Mouse (Mus musculus) intestine, embryonic 15.5 days (tissue): ENCODE results near the gene Nkiras1. TPM values are rescaled to one million over a fixed set of nuclear protein-coding genes. Genes with fewer than 3 reads are reported as not detected.
"Not testable (repeated sequence)": the region's sequence is repeated elsewhere in the genome, so short reads cannot be mapped to it uniquely, and the experiment has no call there.

Experiments
- ATAC-seq: fragments of 200-750 bp; cut with Nextera tagmentation; 2 replicates; pipeline ENCODE4 v1.8.0; 2017; ENCODE audit warnings: moderate TSS enrichment, moderate library complexity
- H3K27ac ChIP-seq: fragments of 300-500 bp; sonication (generic); 2 replicates; pipeline ENCODE4 v1.5.1; 2015; ENCODE audit warnings: mild to moderate bottlenecking, inconsistent platforms
- H3K27me3 ChIP-seq: fragments of 300-500 bp; sonication (generic); replicated peaks from 2 replicates; pipeline ENCODE4 v1.6.1; 2015; ENCODE audit warnings: inconsistent platforms
- H3K36me3 ChIP-seq: fragments of 300-500 bp; sonication (generic); 2 replicates; pipeline ENCODE4 v1.6.1; 2015; ENCODE audit warnings: inconsistent platforms
- H3K4me1 ChIP-seq: fragments of 300-500 bp; sonication (generic); replicated peaks from 2 replicates; pipeline ENCODE4 v1.6.1; 2015; ENCODE audit warnings: inconsistent platforms
- H3K4me2 ChIP-seq: fragments of 300-500 bp; sonication (generic); replicated peaks from 2 replicates; pipeline ENCODE4 v1.6.1; 2015; ENCODE audit warnings: mild to moderate bottlenecking, inconsistent platforms
- H3K4me3 ChIP-seq: fragments of 300-500 bp; sonication (generic); replicated peaks from 2 replicates; pipeline ENCODE4 v1.5.1; 2015; ENCODE audit warnings: inconsistent platforms
- H3K9ac ChIP-seq: fragments of 300-500 bp; sonication (generic); 2 replicates; pipeline ENCODE4 v1.6.1; 2015; ENCODE audit warnings: inconsistent platforms
- H3K9me3 ChIP-seq: fragments of 300-500 bp; sonication (generic); 2 replicates; pipeline ENCODE4 v1.6.1; 2016; ENCODE audit warnings: inconsistent platforms
- WGBS: fragments of 180-500 bp; shearing (Covaris S2); methylation state at CpG from one replicate; pipeline ENCODE4 v1.1.7; 2015; 5-methylcytosine and 5-hydroxymethylcytosine counted together
- polyA plus RNA-seq: library from polyadenylated mRNA; unstranded; fragments of >200 nt; fragmentation: Nextera tagmentation; extraction: Ambion mirVana; gene quantifications from 2 replicates; pipeline ENCODE4 v1.2.1, GENCODE M21; 2015

Gene Nkiras1
- polyA plus RNA-seq: 16.8 and 17.1 TPM in 2 replicates

DNA sequence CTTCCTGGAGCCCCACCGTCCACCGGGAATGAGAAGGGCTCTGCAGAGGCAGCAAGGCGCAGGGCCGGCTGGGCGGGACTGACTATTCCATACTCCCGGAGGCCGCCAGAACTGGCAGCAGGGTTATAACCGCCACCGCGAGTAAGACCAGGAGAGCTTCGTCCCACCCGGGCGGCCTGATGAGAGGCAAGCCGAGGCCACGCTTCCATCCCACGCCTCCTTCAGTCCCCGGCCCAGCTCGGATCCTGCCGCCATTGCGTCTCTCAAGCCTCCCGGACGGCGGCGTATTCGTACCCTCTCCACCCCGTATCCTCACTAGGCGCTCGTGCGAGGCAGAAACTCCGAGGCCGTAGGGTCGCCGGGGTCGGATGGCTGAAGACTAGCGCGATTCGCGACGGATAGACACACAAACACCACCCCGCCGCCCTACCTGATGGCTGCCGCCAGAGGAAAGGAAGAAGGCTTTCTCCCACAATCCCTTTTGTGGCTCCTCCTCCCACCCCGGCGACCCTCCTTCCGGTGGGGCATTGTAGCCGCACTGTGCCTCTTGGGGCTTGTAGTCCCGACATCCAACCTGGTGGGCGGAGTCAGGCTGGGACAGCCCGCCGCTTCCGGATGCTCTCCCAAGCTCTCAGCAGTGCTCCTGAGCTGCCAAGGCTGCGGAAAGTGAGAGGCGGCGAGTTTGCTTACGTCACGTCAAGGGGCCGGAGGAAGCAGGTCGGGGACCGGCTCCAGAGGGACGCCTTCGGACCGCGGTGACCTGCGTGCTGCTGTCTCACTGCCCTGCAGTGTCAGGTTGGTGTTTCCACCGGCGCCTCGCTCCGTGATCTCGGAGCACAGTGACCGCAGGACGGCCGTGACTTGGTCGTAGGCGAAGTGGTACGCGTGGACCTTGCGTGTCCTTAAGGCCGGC is at the start of gene Nkiras1, which contains the start of gene Rpl15:
TSS of gene Nkiras1 (plus strand) at position 608 of the 913 bp plus-strand sequence.
TSS of gene Rpl15 (minus strand) at position 863 of the 913 bp plus-strand sequence.
- no peaks in the 10 kb centered on the region for H3K4me1 ChIP-seq
- H3K27me3 ChIP-seq: no peaks in the 10 kb centered on the region
- no peaks in the 10 kb centered on the region for H3K9me3 ChIP-seq
- peak; percentile 99 for ATAC-seq
- peak within 1 kb of the TSS; percentile 70 for H3K4me2 ChIP-seq
- H3K36me3 ChIP-seq: 0 out of 2 replicates have a peak, but pooled peaks cover 3% of the 10 kb centered on the region
- peak within 1 kb of the TSS; percentile 75 for H3K27ac ChIP-seq
- peak within 1 kb of the TSS; percentile 95 for H3K9ac ChIP-seq
- peak within 1 kb of the TSS; percentile 83 for H3K4me3 ChIP-seq
- under 1% methylated on average over 78 of the region's 78 CpGs for WGBS

DNA sequence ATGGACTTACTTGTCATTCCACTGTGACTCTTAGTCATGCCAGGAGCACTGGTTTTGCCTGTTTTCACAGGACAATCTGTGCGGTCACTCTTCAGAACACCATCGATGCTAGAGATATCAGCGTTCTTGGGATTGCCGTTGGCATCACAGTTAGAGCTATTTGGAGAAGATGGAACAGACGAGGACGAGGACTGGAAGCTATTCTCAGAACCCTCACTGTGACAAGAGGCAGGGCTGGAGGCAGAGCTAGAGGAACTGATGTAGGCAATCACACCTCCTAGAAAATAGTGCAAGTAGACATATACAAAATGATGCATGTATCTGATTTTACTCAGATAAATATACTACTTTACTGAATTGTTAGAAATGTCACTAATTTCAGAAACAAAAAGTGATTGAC is 49.0 kb upstream of the Nkiras1 start:
- Histone ChIP-seq H3K36me3 (no peaks in the 10 kb centered on the region), H3K4me3 (no peak overlapping the region), H3K9ac (no peak overlapping the region), H3K27me3 (no peaks in the 10 kb centered on the region), H3K4me2 (no peak overlapping the region), H3K27ac (no peak overlapping the region), H3K9me3 (no peaks in the 10 kb centered on the region), H3K4me1 (no peaks in the 10 kb centered on the region)
- ATAC-seq: no peak
- 95% methylated on average over 6 of the region's 6 CpGs for WGBS

DNA sequence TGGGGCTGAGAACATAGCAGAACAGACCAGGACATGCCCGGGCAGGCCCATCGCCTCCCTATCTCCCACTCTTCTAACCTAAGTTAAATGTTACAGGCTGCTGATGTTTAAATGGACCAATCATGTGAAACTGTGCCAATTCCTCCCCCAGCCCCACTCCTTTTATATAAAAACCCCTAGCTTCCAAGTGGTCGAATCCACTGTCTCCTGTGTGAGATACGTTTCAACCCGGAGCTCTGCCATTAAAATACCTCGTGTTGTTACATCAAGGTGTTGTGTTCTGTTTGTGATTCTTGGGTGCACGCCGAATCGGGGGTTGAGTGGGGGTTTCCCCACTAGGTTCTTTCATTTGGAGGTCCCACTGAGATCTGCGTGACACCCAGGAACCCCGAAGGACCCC is 45.5 kb upstream of the Nkiras1 start:
- H3K4me3 ChIP-seq, H3K4me1 ChIP-seq, H3K4me2 ChIP-seq, H3K27me3 ChIP-seq, H3K27ac ChIP-seq, H3K9ac ChIP-seq, ATAC-seq, H3K9me3 ChIP-seq, H3K36me3 ChIP-seq: not testable (repeated sequence)
- 91% methylated on average over 11 of the region's 11 CpGs for WGBS

DNA sequence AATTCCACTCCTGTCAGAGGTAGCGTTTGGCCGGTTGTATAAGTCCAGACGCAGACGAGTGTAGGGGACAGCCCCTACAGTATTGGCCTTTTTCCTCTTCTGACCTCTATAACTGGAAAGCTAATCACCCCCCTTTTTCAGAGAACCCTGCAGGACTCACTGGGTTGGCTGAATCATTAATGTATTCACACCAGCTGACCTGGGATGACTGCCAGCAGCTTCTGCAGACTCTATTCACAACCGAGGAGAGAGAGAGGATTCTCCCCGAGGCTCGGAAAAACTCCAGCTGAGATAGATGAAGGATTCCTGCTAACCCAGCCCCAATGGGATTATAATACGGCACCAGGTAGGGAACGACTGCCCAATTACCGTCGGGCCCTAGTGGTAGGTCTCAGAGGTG is 44.8 kb upstream of the Nkiras1 start:
- not testable (repeated sequence) for ATAC-seq, H3K4me1 ChIP-seq, H3K4me3 ChIP-seq, H3K4me2 ChIP-seq, H3K9me3 ChIP-seq, H3K27ac ChIP-seq, H3K9ac ChIP-seq, H3K27me3 ChIP-seq, H3K36me3 ChIP-seq
- WGBS: 79% methylated on average over 11 of the region's 11 CpGs

DNA sequence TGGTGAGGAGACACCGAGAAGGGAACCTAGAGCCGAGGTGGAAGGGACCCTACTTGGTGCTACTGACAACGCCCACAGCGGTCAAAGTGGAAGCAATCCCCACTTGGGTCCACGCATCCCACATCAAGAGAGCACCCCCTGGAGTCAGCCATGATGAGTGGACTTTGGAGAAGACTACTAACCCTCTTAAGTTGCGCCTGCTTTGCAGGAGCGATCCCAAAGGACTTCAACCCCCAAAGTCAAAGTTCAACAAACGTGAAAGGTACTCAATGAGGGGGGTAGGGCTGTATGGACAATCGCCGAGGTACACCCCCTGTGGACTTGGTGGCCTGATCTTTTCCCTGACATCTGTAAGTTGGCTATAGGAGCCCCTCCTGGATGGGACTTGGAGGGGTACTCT is 41.2 kb upstream of the Nkiras1 start:
- not testable (repeated sequence) for H3K9me3 ChIP-seq, H3K9ac ChIP-seq, H3K36me3 ChIP-seq, H3K4me1 ChIP-seq, H3K4me2 ChIP-seq, H3K4me3 ChIP-seq, H3K27me3 ChIP-seq, ATAC-seq, H3K27ac ChIP-seq
- WGBS: 90% methylated on average over 10 of the region's 10 CpGs

DNA sequence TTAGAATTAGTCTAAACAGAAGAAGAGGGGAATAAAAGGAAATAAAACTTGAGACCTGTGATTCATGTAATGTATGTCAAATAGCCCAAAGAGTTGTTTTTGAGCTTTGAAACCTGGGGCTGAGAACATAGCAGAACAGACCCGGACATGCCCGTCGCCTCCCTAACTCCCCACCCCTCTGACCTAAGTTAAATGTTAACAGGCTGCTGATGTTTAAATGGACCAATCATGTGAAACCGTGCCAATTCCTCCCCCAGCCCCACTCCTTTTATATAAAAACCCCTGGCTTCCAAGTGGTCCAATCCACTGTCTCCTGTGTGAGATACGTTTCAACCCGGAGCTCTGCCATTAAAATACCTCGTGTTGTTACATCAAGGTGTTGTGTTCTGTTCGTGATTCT is 39.1 kb upstream of the Nkiras1 start:
- H3K9me3 ChIP-seq, H3K27ac ChIP-seq, H3K4me2 ChIP-seq, H3K4me3 ChIP-seq, H3K36me3 ChIP-seq, ATAC-seq, H3K27me3 ChIP-seq, H3K9ac ChIP-seq, H3K4me1 ChIP-seq: not testable (repeated sequence)
- WGBS: 94% methylated on average over 8 of the region's 8 CpGs

DNA sequence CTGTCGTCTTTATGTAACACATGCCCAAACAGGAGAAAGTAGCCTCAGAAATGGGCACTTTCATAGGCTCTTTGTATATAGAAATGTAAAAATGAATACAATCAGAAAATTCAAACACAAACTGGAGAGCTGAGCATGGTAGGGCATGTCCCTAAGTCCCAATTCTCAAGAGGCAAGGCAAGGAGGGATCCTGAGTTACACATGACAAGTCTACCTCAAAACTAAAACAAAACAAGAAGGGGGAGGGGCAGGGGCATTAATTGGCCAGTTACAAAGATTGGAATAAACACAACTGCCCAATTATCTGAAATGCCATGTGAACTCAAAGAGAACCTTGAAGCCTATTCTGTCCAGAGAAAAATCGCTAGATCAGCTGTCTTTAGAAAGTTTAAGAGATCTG is 37.9 kb upstream of the Nkiras1 start:
- no peak overlapping the region for H3K9ac ChIP-seq

DNA sequence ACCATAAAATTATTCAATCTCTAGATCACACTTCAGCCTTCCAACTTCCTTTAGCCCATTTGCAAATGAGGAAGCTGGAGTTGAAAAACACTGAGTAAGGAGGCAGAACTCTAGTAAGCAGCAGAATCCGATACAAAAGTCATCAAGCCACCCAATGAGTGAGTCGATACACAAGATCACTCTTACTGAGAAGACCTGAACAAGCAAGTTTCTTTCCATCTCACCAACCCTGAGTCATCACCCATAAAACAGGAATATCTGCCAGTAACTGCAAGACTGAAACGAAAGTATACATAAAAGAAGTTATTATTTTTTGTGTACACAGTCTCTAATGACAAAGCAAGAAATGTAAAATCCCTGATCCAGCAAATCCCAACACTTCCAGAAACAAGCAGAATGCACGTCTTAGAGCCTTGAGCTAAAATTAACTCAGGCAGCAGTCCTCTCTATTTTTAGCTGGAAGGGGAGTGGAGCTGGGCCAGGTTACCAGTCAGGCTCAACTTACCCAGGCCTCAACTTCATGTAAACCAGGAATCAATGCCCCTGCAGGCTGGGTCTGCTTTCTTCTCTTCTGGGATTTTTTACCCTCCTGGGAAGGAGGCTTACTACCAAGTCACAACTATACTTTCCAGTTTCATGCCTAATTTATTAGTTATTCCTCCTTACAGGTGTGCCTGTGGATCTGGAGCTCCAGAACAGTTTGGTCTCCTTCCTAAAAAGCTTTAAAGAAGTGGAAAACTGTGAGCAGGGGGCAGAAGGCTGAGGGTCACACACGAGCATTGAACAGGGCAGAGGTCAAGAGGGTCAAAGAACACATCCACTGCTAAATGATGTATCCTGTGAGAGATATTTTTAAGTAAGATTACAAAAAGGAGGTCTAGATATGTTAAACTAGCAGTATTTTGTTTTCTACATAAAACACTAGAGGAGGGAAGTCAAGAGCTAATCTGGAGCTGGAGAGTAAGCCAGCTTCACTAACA is 36.7 kb upstream of the Nkiras1 start:
- H3K9me3 ChIP-seq: no peaks in the 10 kb centered on the region
- no peak overlapping the region for H3K27ac ChIP-seq
- 44% methylated on average over 5 of the region's 5 CpGs for WGBS
- no peak for ATAC-seq
- 0 out of 2 replicates have a peak, but pooled peaks cover 4% of the 10 kb centered on the region for H3K4me1 ChIP-seq
- H3K27me3 ChIP-seq: no peaks in the 10 kb centered on the region
- no peak overlapping the region for H3K4me3 ChIP-seq
- H3K4me2 ChIP-seq: no peak overlapping the region; the same call in 1 of the 2 replicates
- H3K9ac ChIP-seq: no peak overlapping the region
- no peaks in the 10 kb centered on the region for H3K36me3 ChIP-seq

More for the DNA sequence above, 37.9 kb upstream of the Nkiras1 start:
- no peaks in the 10 kb centered on the region for H3K36me3 ChIP-seq
- no peak overlapping the region for H3K4me3 ChIP-seq
- H3K4me2 ChIP-seq: no peak overlapping the region
- no peak overlapping the region for H3K27ac ChIP-seq
- no peaks in the 10 kb centered on the region for H3K27me3 ChIP-seq
- 89% methylated on average over 2 of the region's 2 CpGs for WGBS
- no peaks in the 10 kb centered on the region for H3K9me3 ChIP-seq
- no peak for ATAC-seq
- H3K4me1 ChIP-seq: 0 out of 2 replicates have a peak, but pooled peaks cover 4% of the 10 kb centered on the region

DNA sequence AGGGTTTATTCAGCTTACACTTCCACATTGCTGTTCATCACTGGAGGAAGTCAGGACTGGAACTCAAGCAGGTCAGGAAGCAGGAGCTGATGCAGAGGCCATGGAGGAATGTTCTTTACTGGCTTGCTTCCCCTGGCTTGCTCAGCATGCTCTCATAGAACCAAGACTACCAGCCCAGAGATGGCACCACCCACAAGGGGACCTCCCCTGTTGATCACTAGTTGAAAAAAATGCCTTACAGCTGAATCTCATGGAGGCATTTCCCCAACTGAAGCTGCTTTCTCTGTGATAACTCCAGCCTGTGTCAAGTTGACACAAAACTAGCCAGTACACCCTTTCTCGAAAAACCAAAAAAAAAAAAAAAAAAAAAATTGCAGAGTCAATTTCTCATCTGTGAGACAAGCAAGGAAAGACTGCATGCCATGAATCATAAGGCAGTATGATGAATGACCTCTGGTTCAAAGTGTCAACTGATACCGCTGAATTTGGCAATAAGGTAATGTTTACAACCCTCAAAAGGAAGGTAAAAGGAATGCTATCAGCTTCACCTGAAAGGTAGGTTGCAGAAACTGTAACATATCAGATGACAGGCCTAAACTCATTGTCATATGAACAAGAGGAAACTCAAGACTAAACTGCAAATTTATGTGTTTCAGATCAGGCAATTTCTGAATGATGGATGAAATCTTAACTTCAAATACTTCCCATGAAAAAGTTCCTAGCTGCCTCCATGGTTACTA is 34.3 kb upstream of the Nkiras1 start:
- WGBS: 56% methylated on average over 2 of the region's 2 CpGs
- not testable (repeated sequence) for H3K4me1 ChIP-seq, H3K36me3 ChIP-seq, H3K4me2 ChIP-seq, H3K4me3 ChIP-seq, H3K27ac ChIP-seq, H3K27me3 ChIP-seq, ATAC-seq, H3K9ac ChIP-seq, H3K9me3 ChIP-seq

DNA sequence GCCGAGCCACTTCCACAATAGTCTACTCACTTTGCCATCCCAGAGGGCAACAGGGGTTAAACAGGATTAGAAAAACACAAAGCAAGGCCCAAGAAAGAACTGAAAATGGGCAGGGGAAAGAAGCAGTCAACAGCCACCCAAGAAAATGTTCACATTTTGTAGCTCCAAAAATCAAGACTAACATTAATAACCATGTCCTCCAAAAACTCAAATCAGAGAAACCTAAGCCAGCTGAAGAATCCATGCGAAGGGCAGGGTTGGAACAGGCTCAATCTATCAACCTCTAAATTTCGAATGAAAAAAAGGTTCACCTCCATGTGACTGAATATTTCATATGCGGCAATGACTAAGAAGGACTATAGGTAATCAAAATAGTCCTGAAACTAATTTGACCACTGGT is 33.6 kb upstream of the Nkiras1 start:
- Histone ChIP-seq H3K27me3 (no peaks in the 10 kb centered on the region), H3K4me1 (0 out of 2 replicates have a peak, but pooled peaks cover 4% of the 10 kb centered on the region), H3K9ac (no peak overlapping the region), H3K4me3 (no peak overlapping the region), H3K27ac (no peak overlapping the region), H3K4me2 (peak overlapping the region; percentile 87; the same call in 1 of the 2 replicates), H3K9me3 (no peaks in the 10 kb centered on the region), H3K36me3 (no peaks in the 10 kb centered on the region)
- 75% methylated on average over 4 of the region's 4 CpGs for WGBS
- ATAC-seq: no peak

DNA sequence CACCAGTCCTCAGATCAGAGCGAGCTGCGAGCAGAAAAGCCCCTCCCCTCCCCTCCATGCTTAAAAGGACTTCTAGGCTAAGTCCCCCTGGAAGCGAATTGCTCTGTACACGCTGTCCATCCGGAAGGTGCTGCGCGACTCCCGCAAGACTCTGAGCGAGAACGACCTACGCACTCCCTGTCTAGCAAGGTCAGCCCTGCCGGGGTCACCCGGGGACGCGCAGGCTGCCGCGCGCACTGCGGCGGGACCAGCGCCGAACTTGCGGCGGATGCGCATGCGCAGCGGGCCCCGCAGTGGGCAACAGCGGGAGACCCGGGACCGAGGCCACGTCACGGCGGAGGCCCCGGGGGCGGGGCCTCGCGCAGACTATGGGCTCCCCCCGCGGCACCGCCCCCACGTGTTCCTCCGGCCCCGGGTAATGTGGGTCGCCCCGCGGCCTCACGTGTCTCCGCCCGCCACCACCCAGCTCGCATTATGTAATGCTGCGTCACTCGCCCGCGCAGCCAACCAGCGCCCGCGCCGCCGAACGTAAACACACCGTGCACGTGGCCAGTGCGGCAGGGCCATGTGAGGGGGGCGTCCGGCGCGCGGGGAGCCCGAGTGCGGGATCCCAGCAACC is 32.7 kb upstream of the Nkiras1 start:
- Histone ChIP-seq H3K9ac (peak overlapping the region; percentile 62), H3K9me3 (no peaks in the 10 kb centered on the region), H3K27me3 (no peaks in the 10 kb centered on the region), H3K36me3 (no peaks in the 10 kb centered on the region), H3K4me2 (peak overlapping the region; percentile 87), H3K4me1 (0 out of 2 replicates have a peak, but pooled peaks cover 4% of the 10 kb centered on the region), H3K27ac (peak overlapping the region; percentile 81), H3K4me3 (peak overlapping the region; percentile 80)
- WGBS: under 1% methylated on average over 70 of the region's 71 CpGs
- peak; percentile 92 for ATAC-seq
